Mouse (Mus musculus) myocyte (in vitro differentiated cells): Measurements from ENCODE around the gene Dph1.

Experiments used
- CEBPB ChIP-seq: IDR thresholded peaks from 2 replicates; pipeline ENCODE4 v1.6.1; 2011; ENCODE audit warnings: mild to moderate bottlenecking, moderate library complexity; ENCODE audit not compliant: poor library complexity, insufficient read depth, severe bottlenecking
- MAX ChIP-seq: IDR thresholded peaks from one replicate; pipeline ENCODE4 v1.6.1; 2011; ENCODE audit warnings: low read depth, mild to moderate bottlenecking, control low read depth
- MYOD1 ChIP-seq, 3 experiments: IDR thresholded peaks; one replicate each; pipeline ENCODE4 v1.6.1; 2011; ENCODE audit warnings: control low read depth in 2 of 3, low read depth in 2 of 3, mild to moderate bottlenecking in 2 of 3, moderate library complexity in 1 of 3; ENCODE audit not compliant: insufficient read length in 2 of 3, control insufficient read depth in 1 of 3
- POLR2A ChIP-seq: IDR thresholded peaks from one replicate; pipeline ENCODE4 v1.6.1; 2011; ENCODE audit warnings: low read depth, mild to moderate bottlenecking, control low read depth, moderate library complexity; ENCODE audit not compliant: insufficient read length
- POLR2AphosphoS2 ChIP-seq: IDR thresholded peaks from one replicate; pipeline ENCODE4 v1.6.1; 2011; ENCODE audit warnings: low read depth, control low read depth; ENCODE audit not compliant: insufficient read length
- SRF ChIP-seq: IDR thresholded peaks from one replicate; pipeline ENCODE4 v1.6.1; 2011; ENCODE audit warnings: low read depth; ENCODE audit not compliant: control insufficient read depth, insufficient read length

- no peak for TF ChIP-seq POLR2A
- TF ChIP-seq CEBPB, result no peak
- TF ChIP-seq MYOD1 (IDR thresholded peaks at IDR 0.05; ENCODE audit: control insufficient read depth in 1 of 3, insufficient read length in 2 of 3, low read depth in 2 of 3), result no peak
- no peak for TF ChIP-seq MAX
- no peak for TF ChIP-seq POLR2AphosphoS2
- TF ChIP-seq SRF, result no peak
Observed at GRCm38 (mm10) chr11:75148332-75149035, 42.6 kb downstream of the Dph1 start.
